Mouse (Mus musculus) ZHBTc4 (cell line): ENCODE measurements at regions not wholly inside any gene's neighbourhood (a gene's known extent, or its start where the extent isn't known, plus 50 kb on each side); places are given as distances from the start of the nearest gene placed in this dataset.

ENCODE experiments used
- DNase-seq: peaks from one replicate; pipeline ENCODE4 v3.0.0-alpha.2; 2011; ENCODE audit warnings: low read depth, low spot score

GRCm38 (mm10) chrX:16421159-16421558 lies 101.5 kb upstream of the Cypt1 start:
- no peak for DNase-seq

- DNase-seq: no peak
Measured at GRCm38 (mm10) chrX:16421663-16422062, 101.0 kb upstream of the Cypt1 start.

GRCm38 (mm10) chrX:16438088-16438487 lies 84.6 kb upstream of the Cypt1 start:
- no peak for DNase-seq

- DNase-seq: peak; percentile 26
Measured at GRCm38 (mm10) chrX:16450496-16451078, 72.1 kb upstream of the Cypt1 start.
